Mouse (Mus musculus) ovary, adult 18-20 months (tissue): ENCODE results near the gene Trim56.
"Not testable (repeated sequence)": the region's sequence is repeated elsewhere in the genome, so short reads cannot be mapped to it uniquely, and the experiment has no call there.

Experiments
- DNase-seq: peaks from one replicate; pipeline ENCODE4 v3.0.0; 2022; ENCODE audit warnings: low spot score, mixed read lengths

Trim56 gene

GRCm38 (mm10) chr5:137115866-137116847 is at the start of gene Trim56:
TSS of gene Trim56 (minus strand) at chr5:137116209.
- DNase-seq: peak; percentile 60

GRCm38 (mm10) chr5:137161853-137162252 is 45.8 kb upstream of the Trim56 start:
- DNase-seq: no peak

- no peak for DNase-seq
Observed at GRCm38 (mm10) chr5:137159461-137159860, 43.5 kb upstream of the Trim56 start.

- no peak for DNase-seq
Observed at GRCm38 (mm10) chr5:137153289-137153688, 37.3 kb upstream of the Trim56 start.

GRCm38 (mm10) chr5:137152623-137153022 is 36.6 kb upstream of the Trim56 start:
- no peak for DNase-seq

- DNase-seq: not testable (repeated sequence)
Observed at GRCm38 (mm10) chr5:137149272-137149882, 33.4 kb upstream of the Trim56 start, which contains the start of gene Muc3. TSS of gene Muc3 (minus strand) at chr5:137149322.

- DNase-seq: no peak
Observed at GRCm38 (mm10) chr5:137140836-137141235, 24.8 kb upstream of the Trim56 start.

GRCm38 (mm10) chr5:137138977-137139376 is 23.0 kb upstream of the Trim56 start:
- DNase-seq: no peak

- DNase-seq: no peak
Observed at GRCm38 (mm10) chr5:137134959-137135358, 18.9 kb upstream of the Trim56 start.

GRCm38 (mm10) chr5:137131490-137131889 is 15.5 kb upstream of the Trim56 start:
- no peak for DNase-seq

- DNase-seq: peak; percentile 31
Observed at GRCm38 (mm10) chr5:137129281-137129680, 13.3 kb upstream of the Trim56 start.

GRCm38 (mm10) chr5:137123516-137123915 is 7.5 kb upstream of the Trim56 start:
- no peak for DNase-seq

GRCm38 (mm10) chr5:137122686-137123193 is 6.7 kb upstream of the Trim56 start:
- peak; percentile 31 for DNase-seq

GRCm38 (mm10) chr5:137121280-137121679 is 5.3 kb upstream of the Trim56 start:
- DNase-seq: no peak

- DNase-seq: no peak
Observed at GRCm38 (mm10) chr5:137118878-137119277, 2.9 kb upstream of the Trim56 start.

- not testable (repeated sequence) for DNase-seq
Observed at GRCm38 (mm10) chr5:137117994-137118393, 2.0 kb upstream of the Trim56 start.

- no peak for DNase-seq
Observed at GRCm38 (mm10) chr5:137116987-137117386, 978 bp upstream of the Trim56 start.

GRCm38 (mm10) chr5:137114891-137115561 is 983 bp downstream of the Trim56 start:
- DNase-seq: no peak

- DNase-seq: no peak
Observed at GRCm38 (mm10) chr5:137111542-137112408, 4.2 kb downstream of the Trim56 start.

GRCm38 (mm10) chr5:137110863-137111262 is 5.1 kb downstream of the Trim56 start:
- DNase-seq: no peak

- DNase-seq: no peak
Observed at GRCm38 (mm10) chr5:137109941-137110593, 5.9 kb downstream of the Trim56 start.
